Mouse (Mus musculus): ENCODE results near the gene Tmem200a. TPM values are rescaled to one million over a fixed set of nuclear protein-coding genes. Genes with fewer than 3 reads are reported as not detected.
"Not testable (repeated sequence)": the region's sequence is repeated elsewhere in the genome, so short reads cannot be mapped to it uniquely, and the experiment has no call there.

Gene Tmem200a
- polyA plus RNA-seq, 1 experiment from 2014 or later = 20.1 TPM

- H3K9ac ChIP-seq (replicated peaks) = no peak overlapping the region
- no peaks in the 10 kb centered on the region for H3K36me3 ChIP-seq
- H3K4me2 ChIP-seq = no peak overlapping the region
- H3K9me3 ChIP-seq (replicated peaks) = no peaks in the 10 kb centered on the region
- no peaks in the 10 kb centered on the region for H3K27me3 ChIP-seq (replicated peaks)
- peaks cover 12% of the 10 kb centered on the region for H3K4me1 ChIP-seq
- H3K4me3 ChIP-seq (replicated peaks) = no peak overlapping the region
- no peak overlapping the region for H3K27ac ChIP-seq (replicated peaks)
- 47% methylated on average over 11 of the region's 11 CpGs for WGBS
- ATAC-seq (ENCODE audit: low FRiP score) = no peak
Observed at GRCm38 (mm10) chr10:25927553-25928447, 151.1 kb downstream of the Tmem200a start.

- no peaks in the 10 kb centered on the region for H3K9me3 ChIP-seq (replicated peaks)
- H3K27ac ChIP-seq (replicated peaks) = 0 out of 2 replicates have a peak overlapping the region, but pooled peaks have one; percentile 3
- no peak overlapping the region for H3K4me2 ChIP-seq
- H3K4me1 ChIP-seq = peaks cover 7% of the 10 kb centered on the region
- no peak overlapping the region for H3K9ac ChIP-seq (replicated peaks)
- 7% methylated on average over 4 of the region's 4 CpGs for WGBS
- H3K4me3 ChIP-seq (replicated peaks) = no peak overlapping the region
- no peaks in the 10 kb centered on the region for H3K27me3 ChIP-seq (replicated peaks)
- ATAC-seq (ENCODE audit: low FRiP score) = peak; percentile 45; the same call in 1 of the 2 replicates
- H3K36me3 ChIP-seq = no peaks in the 10 kb centered on the region
Observed at GRCm38 (mm10) chr10:25920640-25921278, 158.1 kb downstream of the Tmem200a start.

- WGBS = 64% methylated on average over 2 of the region's 2 CpGs
- H3K27ac ChIP-seq (replicated peaks) = no peak overlapping the region
Observed at GRCm38 (mm10) chr10:25918103-25918502, 160.7 kb downstream of the Tmem200a start.

GRCm38 (mm10) chr10:25910270-25910669 lies 168.6 kb downstream of the Tmem200a start:
- H3K4me3 ChIP-seq (replicated peaks) = no peak overlapping the region
- 38% methylated on average over 6 of the region's 6 CpGs for WGBS
- H3K36me3 ChIP-seq = no peaks in the 10 kb centered on the region
- no peaks in the 10 kb centered on the region for H3K27me3 ChIP-seq (replicated peaks)
- no peaks in the 10 kb centered on the region for H3K4me1 ChIP-seq
- no peak overlapping the region for H3K9ac ChIP-seq (replicated peaks)
- no peak for ATAC-seq (ENCODE audit: low FRiP score)
- H3K4me2 ChIP-seq = no peak overlapping the region
- no peaks in the 10 kb centered on the region for H3K9me3 ChIP-seq (replicated peaks)
- H3K27ac ChIP-seq (replicated peaks) = no peak overlapping the region

More at GRCm38 (mm10) chr10:25918103-25918502, 160.7 kb downstream of the Tmem200a start:
- Histone ChIP-seq H3K9ac (replicated peaks) (no peak overlapping the region), H3K4me2 (no peak overlapping the region), H3K4me1 (peaks cover 7% of the 10 kb centered on the region), H3K4me3 (replicated peaks) (no peak overlapping the region), H3K27me3 (replicated peaks) (no peaks in the 10 kb centered on the region), H3K9me3 (replicated peaks) (no peaks in the 10 kb centered on the region), H3K36me3 (no peaks in the 10 kb centered on the region)
- no peak for ATAC-seq (ENCODE audit: low FRiP score)

GRCm38 (mm10) chr10:25908027-25909012 lies 170.5 kb downstream of the Tmem200a start:
- 12% methylated on average over 10 of the region's 10 CpGs for WGBS
- Histone ChIP-seq H3K27me3 (replicated peaks) (no peaks in the 10 kb centered on the region), H3K4me3 (replicated peaks) (no peak overlapping the region), H3K9me3 (replicated peaks) (no peaks in the 10 kb centered on the region), H3K4me1 (no peaks in the 10 kb centered on the region), H3K9ac (replicated peaks) (no peak overlapping the region), H3K27ac (replicated peaks) (no peak overlapping the region), H3K4me2 (no peak overlapping the region), H3K36me3 (no peaks in the 10 kb centered on the region)
- no peak for ATAC-seq (ENCODE audit: low FRiP score)

GRCm38 (mm10) chr10:25894126-25894525 lies 184.7 kb downstream of the Tmem200a start:
- H3K4me1 ChIP-seq; H3K9me3 ChIP-seq (replicated peaks); H3K4me3 ChIP-seq (replicated peaks); H3K4me2 ChIP-seq; H3K9ac ChIP-seq (replicated peaks); H3K27me3 ChIP-seq (replicated peaks); H3K27ac ChIP-seq (replicated peaks); H3K36me3 ChIP-seq; ATAC-seq (ENCODE audit: low FRiP score): not testable (repeated sequence)
- 92% methylated on average over 5 of the region's 5 CpGs for WGBS

GRCm38 (mm10) chr10:25887225-25887624 lies 191.6 kb downstream of the Tmem200a start:
- H3K4me2 ChIP-seq = no peak overlapping the region
- H3K36me3 ChIP-seq = no peaks in the 10 kb centered on the region
- H3K27ac ChIP-seq (replicated peaks) = no peak overlapping the region
- no peak overlapping the region for H3K9ac ChIP-seq (replicated peaks)
- WGBS = 49% methylated on average over 6 of the region's 6 CpGs
- H3K4me1 ChIP-seq = peaks cover 2% of the 10 kb centered on the region; the same call in 1 of the 2 replicates
- H3K4me3 ChIP-seq (replicated peaks) = no peak overlapping the region
- no peak for ATAC-seq (ENCODE audit: low FRiP score)
- H3K9me3 ChIP-seq (replicated peaks) = no peaks in the 10 kb centered on the region
- H3K27me3 ChIP-seq (replicated peaks) = no peaks in the 10 kb centered on the region

- no peak overlapping the region for H3K9ac ChIP-seq (replicated peaks)
- ATAC-seq (ENCODE audit: low FRiP score) = no peak
- H3K4me2 ChIP-seq = no peak overlapping the region
- no peaks in the 10 kb centered on the region for H3K27me3 ChIP-seq (replicated peaks)
- no peaks in the 10 kb centered on the region for H3K36me3 ChIP-seq
- H3K9me3 ChIP-seq (replicated peaks) = no peaks in the 10 kb centered on the region
- peaks cover 2% of the 10 kb centered on the region; the same call in 1 of the 2 replicates for H3K4me1 ChIP-seq
- WGBS = 86% methylated on average over 2 of the region's 2 CpGs
- no peak overlapping the region for H3K4me3 ChIP-seq (replicated peaks)
- H3K27ac ChIP-seq (replicated peaks) = no peak overlapping the region
Observed at GRCm38 (mm10) chr10:25884512-25884911, 194.3 kb downstream of the Tmem200a start.

GRCm38 (mm10) chr10:25877731-25878130 lies 201.1 kb downstream of the Tmem200a start:
- H3K27ac ChIP-seq (replicated peaks) = no peak overlapping the region
- no peak overlapping the region for H3K4me3 ChIP-seq (replicated peaks)
- no peak overlapping the region for H3K9ac ChIP-seq (replicated peaks)
- peaks cover 2% of the 10 kb centered on the region; the same call in 1 of the 2 replicates for H3K4me1 ChIP-seq
- H3K4me2 ChIP-seq = no peak overlapping the region
- 53% methylated on average over 2 of the region's 2 CpGs for WGBS
- ATAC-seq (ENCODE audit: low FRiP score) = no peak
- H3K36me3 ChIP-seq = no peaks in the 10 kb centered on the region
- H3K27me3 ChIP-seq (replicated peaks) = no peaks in the 10 kb centered on the region
- no peaks in the 10 kb centered on the region for H3K9me3 ChIP-seq (replicated peaks)

GRCm38 (mm10) chr10:25876809-25877208 lies 202.0 kb downstream of the Tmem200a start:
- Histone ChIP-seq H3K4me2 (no peak overlapping the region), H3K4me1 (no peaks in the 10 kb centered on the region), H3K27ac (replicated peaks) (no peak overlapping the region), H3K4me3 (replicated peaks) (no peak overlapping the region), H3K9me3 (replicated peaks) (no peaks in the 10 kb centered on the region), H3K27me3 (replicated peaks) (no peaks in the 10 kb centered on the region), H3K36me3 (no peaks in the 10 kb centered on the region), H3K9ac (replicated peaks) (no peak overlapping the region)
- WGBS = 35% methylated on average over 3 of the region's 3 CpGs
- ATAC-seq (ENCODE audit: low FRiP score) = no peak

GRCm38 (mm10) chr10:25868739-25869138 lies 210.1 kb downstream of the Tmem200a start:
- no peak overlapping the region for H3K9ac ChIP-seq (replicated peaks)
- no peak overlapping the region for H3K4me2 ChIP-seq
- ATAC-seq (ENCODE audit: low FRiP score) = no peak
- 80% methylated on average over 6 of the region's 6 CpGs for WGBS
- H3K36me3 ChIP-seq = no peaks in the 10 kb centered on the region
- no peaks in the 10 kb centered on the region for H3K4me1 ChIP-seq
- no peak overlapping the region for H3K27ac ChIP-seq (replicated peaks)
- H3K9me3 ChIP-seq (replicated peaks) = no peaks in the 10 kb centered on the region
- H3K4me3 ChIP-seq (replicated peaks) = no peak overlapping the region
- no peaks in the 10 kb centered on the region for H3K27me3 ChIP-seq (replicated peaks)

Measured in neural tube, embryonic 15.5 days (tissue).